Mouse (Mus musculus) mouse embryonic stem cell (cell line): ENCODE results near the gene Daam1.

Source experiments
- in situ Hi-C, 2 experiments: fragments of 300-500 bp; cut with MboI; formaldehyde crosslinking; loops; 1 replicate in 1 of 2; 3 replicates in 1 of 2; pipeline ENCODE4 v1.14.3; 2019 to 2020; ENCODE audit warnings: low sequenced_read_pairs in 2 of 2, low pct_unique_long_range_greater_than_20kb in 1 of 2, mixed read lengths in 1 of 2; ENCODE audit not compliant: unreplicated experiment in 1 of 2

The Daam1 gene

GRCm38 (mm10) chr12:71905640-71906320 is 74.9 kb downstream of the Daam1 start:
- in situ Hi-C loops = no loop called here

DNA sequence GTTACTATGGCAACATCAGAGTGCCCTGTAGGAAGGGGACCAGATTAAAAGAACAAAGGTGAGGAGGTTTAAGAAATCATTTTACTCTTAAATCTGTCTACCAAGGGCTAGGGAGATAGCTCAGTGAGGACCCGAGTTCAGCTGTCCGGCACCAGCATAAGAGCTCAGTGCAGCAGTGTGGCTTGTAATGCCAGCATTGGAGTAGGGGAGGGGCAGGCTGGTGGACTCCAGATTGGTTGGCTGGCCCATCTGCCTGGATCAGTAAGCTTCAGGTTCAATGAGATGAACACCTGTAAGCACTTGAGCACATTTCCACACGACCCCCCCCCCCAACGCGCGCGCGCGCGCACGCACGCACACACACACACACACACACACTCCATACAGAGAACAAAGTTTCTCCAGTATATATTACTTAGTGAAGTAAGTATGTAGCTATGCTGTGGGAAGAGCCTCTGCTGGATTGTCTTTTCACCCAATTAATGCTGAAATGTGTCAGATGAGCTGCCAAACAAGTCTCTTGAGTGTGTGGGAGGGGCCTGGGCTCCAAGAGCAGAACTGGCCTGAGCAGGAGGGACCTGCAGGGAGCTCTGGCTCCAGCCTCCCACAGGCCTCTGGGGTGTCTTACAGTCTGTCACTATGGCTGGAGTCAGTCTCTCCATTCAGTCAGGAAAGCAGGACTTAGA is 75.8 kb downstream of the Daam1 start:
- in situ Hi-C loops = no loop called here

GRCm38 (mm10) chr12:71908984-71909383 is 78.1 kb downstream of the Daam1 start:
- in situ Hi-C loops = no loop called here

DNA sequence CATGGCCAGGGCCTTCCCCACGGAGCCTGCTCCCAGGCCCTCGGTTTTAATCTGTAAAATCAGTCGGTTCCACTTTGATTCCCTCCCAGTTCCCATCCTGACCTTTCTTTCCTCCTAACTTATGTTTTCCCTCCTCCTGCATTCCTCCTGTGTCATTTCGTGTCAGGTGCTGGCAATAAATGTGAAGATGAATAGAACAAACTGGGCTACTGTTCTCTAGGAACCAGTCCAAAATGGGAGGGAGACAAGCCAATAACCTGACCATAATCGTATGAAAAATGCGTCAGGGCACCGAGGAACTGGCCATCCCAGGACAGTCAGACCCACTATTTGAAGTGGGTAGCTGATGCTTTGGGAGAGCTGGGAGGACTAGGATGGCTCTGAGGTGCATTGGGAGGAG is 79.4 kb downstream of the Daam1 start:
- in situ Hi-C loops = no loop called here

- in situ Hi-C loops = no loop called here
These were observed 81.4 kb downstream of the Daam1 start for GRCm38 (mm10) chr12:71912262-71912661.

GRCm38 (mm10) chr12:71919156-71919555 is 88.3 kb downstream of the Daam1 start:
- in situ Hi-C loops = no loop called here

GRCm38 (mm10) chr12:71919962-71920361 is 89.1 kb downstream of the Daam1 start:
- in situ Hi-C loops = no loop called here

GRCm38 (mm10) chr12:71922827-71923381 is 92.0 kb downstream of the Daam1 start:
- in situ Hi-C loops = no loop called here

DNA sequence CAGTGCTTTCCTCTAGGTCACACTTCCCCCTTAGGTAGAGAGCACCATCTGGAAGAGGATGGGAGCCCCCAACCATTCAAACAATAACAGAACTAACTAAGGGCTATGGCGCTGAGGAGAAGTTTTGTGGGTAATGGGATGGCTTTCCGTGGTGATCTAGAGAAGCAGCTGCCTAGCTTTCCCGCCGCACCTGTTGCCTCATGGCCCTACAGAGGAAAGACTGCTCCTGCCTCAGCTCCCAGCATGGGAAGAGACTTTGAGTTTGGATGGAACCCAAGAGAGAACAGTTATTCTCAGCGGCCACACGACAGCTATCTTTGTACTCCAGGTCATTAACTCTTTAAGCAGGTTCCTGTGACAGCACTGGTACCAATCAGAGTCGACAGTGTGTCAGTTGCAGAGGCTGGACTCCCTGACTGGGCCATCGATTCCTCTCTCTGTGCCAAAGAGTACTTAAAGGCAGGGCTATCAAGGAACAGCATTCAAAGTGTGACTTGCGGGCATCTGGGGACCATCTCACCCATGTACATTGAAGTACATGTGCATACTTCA is 94.2 kb downstream of the Daam1 start:
- in situ Hi-C loops = no loop called here

GRCm38 (mm10) chr12:71925990-71926700 is 95.3 kb downstream of the Daam1 start:
- in situ Hi-C loops = no loop called here

GRCm38 (mm10) chr12:71928092-71928491 is 97.2 kb downstream of the Daam1 start:
- in situ Hi-C loops = no loop called here

GRCm38 (mm10) chr12:71929876-71930275 is 99.0 kb downstream of the Daam1 start:
- in situ Hi-C loops = no loop called here

DNA sequence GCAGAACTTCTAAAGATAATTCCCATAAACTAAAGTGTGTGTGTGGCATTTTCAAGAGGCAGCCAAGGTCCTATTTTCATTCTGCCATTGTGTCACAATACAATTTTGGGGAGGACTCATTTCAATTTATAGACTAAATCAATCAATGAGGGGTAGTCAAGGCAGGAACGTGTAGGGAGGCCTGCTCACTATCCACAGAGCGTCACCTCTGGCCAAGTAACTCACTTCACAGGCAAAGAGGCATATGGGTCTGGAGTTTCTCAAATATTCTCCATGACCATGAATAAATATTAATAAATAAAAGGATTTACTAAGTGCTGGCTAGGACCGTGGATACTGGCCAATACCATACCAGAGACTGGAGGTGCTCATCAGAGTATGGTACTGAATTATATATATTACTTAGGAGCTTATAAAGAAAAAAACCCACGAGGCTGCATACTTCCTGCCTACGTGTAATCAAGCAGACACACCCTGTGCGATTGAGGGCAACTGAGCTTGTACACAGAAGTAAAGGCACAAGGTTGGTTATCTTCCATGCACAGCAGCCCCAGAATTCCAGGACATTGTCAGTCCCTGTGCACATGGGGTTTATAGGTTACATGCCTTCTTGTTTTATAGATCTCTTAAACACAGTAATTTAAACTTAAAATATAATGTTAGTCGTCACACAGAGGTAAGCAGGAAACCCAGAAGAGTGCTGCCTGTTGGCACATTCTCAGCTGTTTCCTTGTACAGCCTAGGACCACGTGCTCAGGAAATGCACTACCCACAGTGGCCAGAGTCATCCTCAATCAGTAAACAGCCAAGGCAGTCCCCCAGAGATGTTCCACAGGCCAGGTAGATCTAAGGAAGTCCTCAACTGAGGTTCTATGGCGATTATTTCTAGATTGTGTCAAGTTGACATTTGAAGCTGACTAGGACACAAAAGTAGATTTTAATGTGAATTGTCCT is 101.8 kb downstream of the Daam1 start:
- in situ Hi-C loops = no loop called here

GRCm38 (mm10) chr12:71933989-71934645 is 103.2 kb downstream of the Daam1 start:
- in situ Hi-C loops = no loop called here

- in situ Hi-C loops = no loop called here
These were observed 105.8 kb downstream of the Daam1 start for GRCm38 (mm10) chr12:71936636-71937035.

- in situ Hi-C loops = no loop called here
These were observed 107.6 kb downstream of the Daam1 start for GRCm38 (mm10) chr12:71938513-71938912.

GRCm38 (mm10) chr12:71941290-71941689 is 110.4 kb downstream of the Daam1 start:
- in situ Hi-C loops = no loop called here

- in situ Hi-C loops = no loop called here
These were observed 112.2 kb downstream of the Daam1 start for GRCm38 (mm10) chr12:71943112-71943511.
